ENCODE assay signal across 19 mouse cellular contexts in genomic region chr6:24569711-24570110, GRCm38 (mm10). TPM values are rescaled to one million over a fixed set of nuclear protein-coding genes. Genes with fewer than 3 reads are reported as not detected.
A peak's percentile ranks its signal among the peaks of the same experiment; 100 is the strongest.
DNase-seq lines count a peak whose midpoint lies in the region; ATAC-seq and TF ChIP-seq lines count a peak whose summit lies in the region.
"Had no signal": no experiment of that assay in that cellular context is flagged by ENCODE, and none has a peak within 500 bp of the region (broad histone marks: within the 10 kb centered on the region; RNA-seq: fewer than 3 reads in every experiment).

No protein-coding gene starts in this region.

- no peak for DNase-seq in heart, postnatal 25 days (ENCODE audit: low spot score)
- peak; percentile 73 for DNase-seq in heart, postnatal 0 days (ENCODE audit: low spot score)
- no peak for DNase-seq in heart, adult 11 months
- no peak for DNase-seq in liver, embryonic 11.5 days (ENCODE audit: low spot score)
- DNase-seq: adrenal gland, adult 2 months; adrenal gland, postnatal 25 days; cerebellum, adult 2 months; cerebellum, postnatal 10 days; forebrain, postnatal 0 days; kidney, adult 11 months had no signal

- H3K27me3 ChIP-seq in heart, embryonic 11.5 days (ENCODE audit: control insufficient read depth, insufficient read depth, low read length) = no peaks in the 10 kb centered on the region
- H3K27me3 ChIP-seq in heart, postnatal 0 days (ENCODE audit: control insufficient read depth, insufficient read depth, low read length) = no peaks in the 10 kb centered on the region
- H3K27me3 ChIP-seq in stomach, embryonic 16.5 days (ENCODE audit: control insufficient read depth, insufficient read depth, low read length) = no peaks in the 10 kb centered on the region
- H3K27me3 ChIP-seq in liver, embryonic 11.5 days (replicated peaks; ENCODE audit: control insufficient read depth, insufficient read depth, low read length) = no peaks in the 10 kb centered on the region
- H3K27me3 ChIP-seq: forebrain, embryonic 13.5 days; hindbrain, embryonic 13.5 days had no signal

- H3K9me3 ChIP-seq in heart, embryonic 11.5 days (replicated peaks; ENCODE audit: control insufficient read depth, low read length) = no peaks in the 10 kb centered on the region; the same call in 1 of the 2 replicates
- H3K9me3 ChIP-seq in heart, postnatal 0 days (replicated peaks; ENCODE audit: control insufficient read depth, low read length) = peaks cover 10% of the 10 kb centered on the region
- no peaks in the 10 kb centered on the region for H3K9me3 ChIP-seq in stomach, embryonic 16.5 days (replicated peaks; ENCODE audit: control insufficient read depth, low read length)
- no peaks in the 10 kb centered on the region for H3K9me3 ChIP-seq in liver, embryonic 11.5 days (ENCODE audit: control insufficient read depth, low read length)
- H3K9me3 ChIP-seq: embryonic facial prominence, embryonic 10.5 days; forebrain, embryonic 13.5 days; hindbrain, embryonic 13.5 days had no signal

- H3K9ac ChIP-seq in heart, embryonic 11.5 days (ENCODE audit: low read depth, low read length) = no peak overlapping the region
- no peak overlapping the region for H3K9ac ChIP-seq in heart, postnatal 0 days (replicated peaks; ENCODE audit: low read depth, low read length)
- no peak overlapping the region for H3K9ac ChIP-seq in stomach, embryonic 16.5 days (ENCODE audit: low read length)
- H3K9ac ChIP-seq in liver, embryonic 11.5 days (ENCODE audit: low read depth, low read length) = no peak overlapping the region
- H3K9ac ChIP-seq: forebrain, embryonic 13.5 days; forebrain, postnatal 0 days; hindbrain, embryonic 13.5 days had no signal

- 0 out of 2 replicates have a peak, but pooled peaks have one; percentile 31 for ATAC-seq in heart, embryonic 11.5 days (replicated peaks; ENCODE audit: insufficient number of reproducible peaks, low FRiP score, low TSS enrichment)
- ATAC-seq in heart, postnatal 0 days (ENCODE audit: insufficient read depth, low read depth) = peak; percentile 81
- peak; percentile 17; the same call in 1 of the 2 replicates for ATAC-seq in stomach, embryonic 16.5 days (ENCODE audit: insufficient read depth, low FRiP score)
- ATAC-seq in liver, embryonic 11.5 days (replicated peaks; ENCODE audit: low FRiP score) = no peak
- ATAC-seq: forebrain, embryonic 13.5 days; forebrain, postnatal 0 days; hindbrain, postnatal 0 days had no signal

- no peak overlapping the region for H3K4me2 ChIP-seq in heart, embryonic 11.5 days
- H3K4me2 ChIP-seq in heart, postnatal 0 days (ENCODE audit: low read depth, low read length) = no peak overlapping the region
- H3K4me2 ChIP-seq in stomach, embryonic 16.5 days (ENCODE audit: low read depth, low read length) = no peak overlapping the region
- H3K4me2 ChIP-seq in liver, embryonic 11.5 days = no peak overlapping the region
- H3K4me2 ChIP-seq: forebrain, embryonic 13.5 days; hindbrain, embryonic 13.5 days had no signal

- intact Hi-C loops in heart, postnatal 25 days (cut with DNase I) = loop anchor here (1.0 to 5.0 kb wide), 3 partner anchors 41 to 153 kb away; partner anchors contain the start of genes Asb15 and Ndufa5

- no peaks in the 10 kb centered on the region for H3K36me3 ChIP-seq in heart, embryonic 11.5 days (ENCODE audit: control insufficient read depth, insufficient read depth, low read length)
- no peaks in the 10 kb centered on the region for H3K36me3 ChIP-seq in heart, postnatal 0 days (replicated peaks; ENCODE audit: control insufficient read depth, insufficient read depth, low read length)
- no peaks in the 10 kb centered on the region for H3K36me3 ChIP-seq in stomach, embryonic 16.5 days (ENCODE audit: control insufficient read depth, insufficient read depth, low read length)
- H3K36me3 ChIP-seq in liver, embryonic 11.5 days (ENCODE audit: control insufficient read depth, insufficient read depth, low read length) = no peaks in the 10 kb centered on the region
- H3K36me3 ChIP-seq: embryonic facial prominence, embryonic 10.5 days; hindbrain, embryonic 13.5 days had no signal

- no peak overlapping the region for H3K4me3 ChIP-seq in heart, embryonic 11.5 days (ENCODE audit: low read depth, low read length)
- no peak overlapping the region for H3K4me3 ChIP-seq in heart, postnatal 0 days (ENCODE audit: low read depth, low read length)
- no peak overlapping the region for H3K4me3 ChIP-seq in stomach, embryonic 16.5 days (replicated peaks; ENCODE audit: low read length)
- H3K4me3 ChIP-seq in liver, embryonic 11.5 days (ENCODE audit: low read depth, low read length) = no peak overlapping the region
- H3K4me3 ChIP-seq: embryonic facial prominence, embryonic 10.5 days; forebrain, embryonic 13.5 days; hindbrain, embryonic 13.5 days had no signal

- no peak for TF ChIP-seq EP300 in heart, postnatal 0 days (IDR thresholded peaks at IDR 0.05; ENCODE audit: low read depth)

- no peak for TF ChIP-seq CTCF in heart, postnatal 0 days (IDR thresholded peaks at IDR 0.05; ENCODE audit: low read depth)

- H3K4me1 ChIP-seq in heart, embryonic 11.5 days (ENCODE audit: control insufficient read depth, insufficient read depth, low read length) = 0 out of 2 replicates have a peak, but pooled peaks cover 3% of the 10 kb centered on the region
- H3K4me1 ChIP-seq in heart, postnatal 0 days (ENCODE audit: control insufficient read depth, insufficient read depth) = peaks cover 6% of the 10 kb centered on the region; the same call in 1 of the 2 replicates
- H3K4me1 ChIP-seq in stomach, embryonic 16.5 days (ENCODE audit: control insufficient read depth, insufficient read depth, low read length) = 0 out of 2 replicates have a peak, but pooled peaks cover 3% of the 10 kb centered on the region
- no peaks in the 10 kb centered on the region; the same call in 1 of the 2 replicates for H3K4me1 ChIP-seq in liver, embryonic 11.5 days (replicated peaks; ENCODE audit: control insufficient read depth, insufficient read depth, low read length)
- H3K4me1 ChIP-seq: forebrain, embryonic 13.5 days; hindbrain, embryonic 13.5 days had no signal

- no peak overlapping the region for H3K27ac ChIP-seq in heart, embryonic 11.5 days (ENCODE audit: low read depth, low read length)
- peak overlapping the region; percentile 60 for H3K27ac ChIP-seq in heart, postnatal 0 days (ENCODE audit: low read depth)
- H3K27ac ChIP-seq in stomach, embryonic 16.5 days (ENCODE audit: low read length) = no peak overlapping the region
- no peak overlapping the region for H3K27ac ChIP-seq in liver, embryonic 11.5 days (ENCODE audit: low read depth, low read length)
- H3K27ac ChIP-seq: embryonic facial prominence, embryonic 10.5 days; forebrain, embryonic 13.5 days; hindbrain, embryonic 13.5 days; hindbrain, postnatal 0 days had no signal

- WGBS in heart, embryonic 11.5 days (ENCODE audit: insufficient replicate concordance) = 79% methylated on average over 1 of the region's 1 CpGs
- WGBS in heart, postnatal 0 days = 37% methylated on average over 1 of the region's 1 CpGs
- 71% methylated on average over 1 of the region's 1 CpGs for WGBS in stomach, embryonic 16.5 days
- 80% methylated on average over 1 of the region's 1 CpGs for WGBS in liver, embryonic 11.5 days

RNA-seq across cellular contexts. Expression of gene Lmod2, which starts 27.9 kb away (rescaled TPM):
- 43.7 and 53.6 TPM in 2 replicates for polyA plus RNA-seq in heart, embryonic 11.5 days (2014; fragmentation: Nextera tagmentation; extraction: Ambion mirVana)
- 100 to 1,000 TPM; 681 to 701 TPM for total RNA-seq in heart, postnatal 25 days (2021)
- 51.9 and 68.1 TPM in 2 replicates for total RNA-seq in heart, postnatal 0 days (2014; rRNA removed; ENCODE audit: low replicate concordance)
- polyA plus RNA-seq in heart, postnatal 0 days (2015; fragmentation: Nextera tagmentation; extraction: Ambion mirVana) = 62.2 and 70.3 TPM in 2 replicates
- 0.30 and 1.9 TPM in 2 replicates for polyA plus RNA-seq in stomach, embryonic 16.5 days (2015; fragmentation: Nextera tagmentation; extraction: Ambion mirVana)
- 0.14 and 0.41 TPM in 2 replicates for polyA plus RNA-seq in liver, embryonic 11.5 days (2014; fragmentation: Nextera tagmentation; extraction: Ambion mirVana)
- total RNA-seq: ES-E14; forebrain, postnatal 0 days; hematopoietic stem cell, adult 5-6 weeks; hindbrain, postnatal 0 days had no signal
- polyA plus RNA-seq: adrenal gland, adult 2 months; embryonic facial prominence, embryonic 10.5 days; forebrain, embryonic 13.5 days; forebrain, postnatal 0 days; hindbrain, embryonic 13.5 days; hindbrain, postnatal 0 days; intestine, embryonic 14.5 days had no signal

RNA-seq across cellular contexts. Expression of gene Asb15, which starts 41.8 kb away (rescaled TPM):
- 0.11 and 0.15 TPM in 2 replicates for polyA plus RNA-seq in heart, embryonic 11.5 days (2014; fragmentation: Nextera tagmentation; extraction: Ambion mirVana)
- 10 to 100 TPM; 48.5 to 62.0 TPM for total RNA-seq in heart, postnatal 25 days (2021)
- total RNA-seq in heart, postnatal 0 days (2014; rRNA removed; ENCODE audit: low replicate concordance) = 1.5 and 3.4 TPM in 2 replicates
- polyA plus RNA-seq in heart, postnatal 0 days (2015; fragmentation: Nextera tagmentation; extraction: Ambion mirVana) = 1.4 and 1.5 TPM in 2 replicates
- polyA plus RNA-seq in stomach, embryonic 16.5 days (2015; fragmentation: Nextera tagmentation; extraction: Ambion mirVana) = 0.10 TPM in 1 of 2 replicates, not detected in the other
- not detected in 2 replicates for polyA plus RNA-seq in liver, embryonic 11.5 days (2014; fragmentation: Nextera tagmentation; extraction: Ambion mirVana)
- total RNA-seq: adrenal gland, adult 2 months; adrenal gland, postnatal 25 days; ES-E14; forebrain, postnatal 0 days; hematopoietic stem cell, adult 5-6 weeks had no signal
- polyA plus RNA-seq: adrenal gland, adult 2 months; embryonic facial prominence, embryonic 10.5 days; forebrain, embryonic 13.5 days; forebrain, postnatal 0 days; hindbrain, embryonic 13.5 days; intestine, embryonic 14.5 days had no signal

RNA-seq across cellular contexts. Expression of gene Ndufa5, which starts 41.9 kb away (rescaled TPM):
- 597 and 625 TPM in 2 replicates for polyA plus RNA-seq in heart, embryonic 11.5 days (2014; fragmentation: Nextera tagmentation; extraction: Ambion mirVana)
- 1,000 to 10,000 TPM; 1,436 to 1,506 TPM for total RNA-seq in heart, postnatal 25 days (2021)
- 55.0 and 113 TPM in 2 replicates for total RNA-seq in heart, postnatal 0 days (2014; rRNA removed; ENCODE audit: low replicate concordance)
- 1,697 and 1,774 TPM in 2 replicates for polyA plus RNA-seq in heart, postnatal 0 days (2015; fragmentation: Nextera tagmentation; extraction: Ambion mirVana)
- polyA plus RNA-seq in stomach, embryonic 16.5 days (2015; fragmentation: Nextera tagmentation; extraction: Ambion mirVana) = 320 and 383 TPM in 2 replicates
- 343 and 381 TPM in 2 replicates for polyA plus RNA-seq in liver, embryonic 11.5 days (2014; fragmentation: Nextera tagmentation; extraction: Ambion mirVana)

RNA-seq across cellular contexts. Expression of gene Iqub, which starts 54.8 kb away (rescaled TPM):
- 0.30 and 0.48 TPM in 2 replicates for polyA plus RNA-seq in heart, embryonic 11.5 days (2014; fragmentation: Nextera tagmentation; extraction: Ambion mirVana)
- under 1 TPM; 0.28 to 0.29 TPM for total RNA-seq in heart, postnatal 25 days (2021)
- total RNA-seq in heart, postnatal 0 days (2014; rRNA removed; ENCODE audit: low replicate concordance) = 0.15 TPM in 1 of 2 replicates, not detected in the other
- polyA plus RNA-seq in heart, postnatal 0 days (2015; fragmentation: Nextera tagmentation; extraction: Ambion mirVana) = 0.16 and 0.23 TPM in 2 replicates
- polyA plus RNA-seq in stomach, embryonic 16.5 days (2015; fragmentation: Nextera tagmentation; extraction: Ambion mirVana) = 0.06 TPM in 1 of 2 replicates, not detected in the other
- 0.16 TPM in 1 of 2 replicates, not detected in the other for polyA plus RNA-seq in liver, embryonic 11.5 days (2014; fragmentation: Nextera tagmentation; extraction: Ambion mirVana)
- total RNA-seq: hematopoietic stem cell, adult 5-6 weeks had no signal
- polyA plus RNA-seq: adrenal gland, adult 2 months; intestine, embryonic 14.5 days had no signal

Comparison
In these comparisons a context has a peak if more than half of its experiments do, and no peak if none do; other contexts are left out.
1. RNA of gene Lmod2, which starts 27.9 kb away (polyA plus RNA-seq): 62.2 to 70.3 TPM in heart, postnatal 0 days and 43.7 to 53.6 TPM in heart, embryonic 11.5 days; 0.30 to 1.9 TPM in stomach, embryonic 16.5 days and 0.14 to 0.41 TPM in liver, embryonic 11.5 days; every median in the first group is over 10 times any median in the second.